Mouse (Mus musculus) limb, embryonic 11.5 days (tissue): ENCODE measurements at regions not wholly inside any gene's neighbourhood (a gene's known extent, or its start where the extent isn't known, plus 50 kb on each side); places are given as distances from the start of the nearest gene placed in this dataset.

Experiments
- ATAC-seq: fragments of 200-750 bp; cut with Nextera tagmentation; 2 replicates; pipeline ENCODE4 v1.8.0; 2017; ENCODE audit warnings: low read depth; ENCODE audit not compliant: insufficient number of reproducible peaks, low FRiP score, low TSS enrichment
- DNase-seq: peaks from one replicate; pipeline ENCODE4 v3.0.0-alpha.2; 2015; ENCODE audit warnings: low spot score
- H3K27ac ChIP-seq: fragments of 300-500 bp; sonication (generic); replicated peaks from 2 replicates; pipeline ENCODE4 v1.5.1; 2014; ENCODE audit warnings: low read depth, mild to moderate bottlenecking, low read length
- H3K27me3 ChIP-seq: fragments of 300-500 bp; sonication (generic); 2 replicates; pipeline ENCODE4 v1.6.1; 2014; ENCODE audit warnings: mild to moderate bottlenecking, low read length, mixed read lengths; ENCODE audit not compliant: control insufficient read depth, insufficient read depth
- H3K36me3 ChIP-seq: fragments of 300-500 bp; sonication (generic); 2 replicates; pipeline ENCODE4 v1.6.1; 2014; ENCODE audit warnings: mild to moderate bottlenecking, low read length, moderate library complexity, mixed read lengths; ENCODE audit not compliant: control insufficient read depth, insufficient read depth
- H3K4me1 ChIP-seq: fragments of 300-500 bp; sonication (generic); 2 replicates; pipeline ENCODE4 v1.6.1; 2014; ENCODE audit warnings: low read length, mixed read lengths; ENCODE audit not compliant: control insufficient read depth, insufficient read depth
- H3K4me2 ChIP-seq: fragments of 300-500 bp; sonication (generic); 2 replicates; pipeline ENCODE4 v1.6.1; 2014; ENCODE audit warnings: low read depth, mild to moderate bottlenecking, moderate library complexity; ENCODE audit not compliant: severe bottlenecking
- H3K4me3 ChIP-seq: fragments of 300-500 bp; sonication (generic); 2 replicates; pipeline ENCODE4 v1.5.1; 2014; ENCODE audit warnings: low read depth, low read length
- H3K9ac ChIP-seq: fragments of 300-500 bp; sonication (generic); 2 replicates; pipeline ENCODE4 v1.6.1; 2014; ENCODE audit warnings: mild to moderate bottlenecking, low read length
- H3K9me3 ChIP-seq: fragments of 300-500 bp; sonication (generic); 2 replicates; pipeline ENCODE4 v1.6.1; 2016; ENCODE audit warnings: low read length; ENCODE audit not compliant: control insufficient read depth
- WGBS: fragments of 180-500 bp; shearing (Covaris S2); extraction: QIAGEN DNeasy Blood & Tissue Kit; methylation state at CpG from one replicate; pipeline ENCODE4 v1.1.7; 2014; 5-methylcytosine and 5-hydroxymethylcytosine counted together

GRCm38 (mm10) chr8:12223376-12223775 lies 55.2 kb upstream of the A230072I06Rik start:
- WGBS, result 84% methylated on average over 1 of the region's 1 CpGs

More at GRCm38 (mm10) chr8:12223376-12223775, 55.2 kb upstream of the A230072I06Rik start:
- Histone ChIP-seq H3K9me3 (no peaks in the 10 kb centered on the region), H3K36me3 (no peaks in the 10 kb centered on the region), H3K4me3 (no peak overlapping the region), H3K4me2 (no peak overlapping the region), H3K27ac (no peak overlapping the region), H3K27me3 (no peaks in the 10 kb centered on the region), H3K9ac (no peak overlapping the region), H3K4me1 (no peaks in the 10 kb centered on the region)
- ATAC-seq, result no peak
- DNase-seq, result no peak
